Mouse (Mus musculus) retina, postnatal 7 days (tissue): ENCODE results near the gene Strc.
A peak's percentile ranks its signal among the peaks of the same experiment; 100 is the strongest.
"Not testable (repeated sequence)": the region's sequence is repeated elsewhere in the genome, so short reads cannot be mapped to it uniquely, and the experiment has no call there.

Source experiments
- DNase-seq: peaks from one replicate; pipeline ENCODE4 v3.0.0-alpha.2; 2012; ENCODE audit warnings: low read depth, low spot score

Strc gene

GRCm38 (mm10) chr2:121386961-121387575, at the start of gene Strc:
TSS of gene Strc (minus strand) at chr2:121387168.
- not testable (repeated sequence) for DNase-seq

- no peak for DNase-seq
Observed at GRCm38 (mm10) chr2:121434854-121435253, 47.9 kb upstream of the Strc start.

GRCm38 (mm10) chr2:121425890-121426289, 38.9 kb upstream of the Strc start:
- no peak for DNase-seq

- DNase-seq, result no peak
Observed at GRCm38 (mm10) chr2:121423166-121423565, 36.2 kb upstream of the Strc start.

- DNase-seq, result no peak
Observed at GRCm38 (mm10) chr2:121418476-121418875, 31.5 kb upstream of the Strc start.

- no peak for DNase-seq
Observed at GRCm38 (mm10) chr2:121416356-121416755, 29.4 kb upstream of the Strc start.

GRCm38 (mm10) chr2:121415591-121415990, 28.6 kb upstream of the Strc start:
- DNase-seq, result no peak

- no peak for DNase-seq
Observed at GRCm38 (mm10) chr2:121415103-121415502, 28.1 kb upstream of the Strc start.

- peak; percentile 5 for DNase-seq
Observed at GRCm38 (mm10) chr2:121414139-121414685, 27.2 kb upstream of the Strc start.

- peak; percentile 92 for DNase-seq
Observed at GRCm38 (mm10) chr2:121413387-121414042, 26.5 kb upstream of the Strc start, which contains the start of the genes Pdia3 and Catsper2. TSS of gene Pdia3 (plus strand) at chr2:121413775. TSS of gene Catsper2 (minus strand) at chr2:121413792.

GRCm38 (mm10) chr2:121412843-121413386, 25.9 kb upstream of the Strc start:
- no peak for DNase-seq

- no peak for DNase-seq
Observed at GRCm38 (mm10) chr2:121408160-121408559, 21.2 kb upstream of the Strc start.

- DNase-seq, result no peak
Observed at GRCm38 (mm10) chr2:121403296-121403695, 16.3 kb upstream of the Strc start.

GRCm38 (mm10) chr2:121396624-121397023, 9.7 kb upstream of the Strc start:
- DNase-seq, result peak; percentile 74

GRCm38 (mm10) chr2:121374766-121375165, 12.2 kb downstream of the Strc start:
- no peak for DNase-seq

GRCm38 (mm10) chr2:121372266-121372665, 14.7 kb downstream of the Strc start:
- DNase-seq, result no peak

- no peak for DNase-seq
Observed at GRCm38 (mm10) chr2:121370921-121371320, 16.0 kb downstream of the Strc start.

GRCm38 (mm10) chr2:121368831-121369230, 18.1 kb downstream of the Strc start:
- DNase-seq, result peak; percentile 5

- no peak for DNase-seq
Observed at GRCm38 (mm10) chr2:121363656-121364055, 23.3 kb downstream of the Strc start.

- peak; percentile 5 for DNase-seq
Observed at GRCm38 (mm10) chr2:121359461-121359860, 27.5 kb downstream of the Strc start.

- DNase-seq, result peak; percentile 49
Observed at GRCm38 (mm10) chr2:121358381-121358780, 28.6 kb downstream of the Strc start.

GRCm38 (mm10) chr2:121357961-121358360, 29.0 kb downstream of the Strc start:
- DNase-seq, result no peak

GRCm38 (mm10) chr2:121357494-121357893, 29.5 kb downstream of the Strc start, which contains the start of gene Ckmt1:
TSS of gene Ckmt1 (plus strand) at chr2:121357714.
- DNase-seq, result no peak
